Mouse (Mus musculus) thymus, adult 2 months (tissue): ENCODE results near the gene Dnali1.

Source experiments
- CTCF ChIP-seq: fragments of 200-500 bp; IDR thresholded peaks from 2 replicates; pipeline ENCODE4 v1.5.1; 2012; ENCODE audit warnings: mild to moderate bottlenecking, control low read depth, low read length, moderate library complexity, borderline replicate concordance; ENCODE audit not compliant: control insufficient read depth, poor library complexity, insufficient read depth; ENCODE audit errors: extremely low read depth
- POLR2A ChIP-seq: fragments of 200-500 bp; IDR thresholded peaks from 2 replicates; pipeline ENCODE4 v1.6.1; 2012; ENCODE audit warnings: mild to moderate bottlenecking, low read length, control low read depth, moderate library complexity; ENCODE audit not compliant: control insufficient read depth, poor library complexity, insufficient read depth; ENCODE audit errors: extremely low read depth

DNA sequence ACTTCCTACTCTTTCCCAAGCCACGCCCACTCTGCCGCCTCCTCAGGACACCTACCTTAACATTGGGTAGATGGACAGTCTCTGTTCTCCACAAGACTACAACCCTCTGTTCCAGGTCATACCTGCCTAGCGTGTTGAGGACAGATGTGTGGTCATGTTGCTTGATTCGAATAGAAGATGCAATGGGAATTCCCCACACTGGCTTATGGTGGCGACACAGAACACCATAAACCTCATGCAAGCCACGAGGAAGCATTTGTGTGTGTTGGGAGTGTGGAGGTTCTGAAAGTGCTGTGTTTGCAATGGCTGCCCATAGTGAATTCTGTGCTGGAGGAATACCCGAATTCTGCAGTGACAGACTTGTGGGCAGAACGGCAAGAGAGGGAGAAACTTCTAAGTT lies 1.7 kb downstream of the Dnali1 start:
- TF ChIP-seq CTCF (no peak), POLR2A (no peak)
